Mouse (Mus musculus): ENCODE measurements around the gene Ino80b. TPM values are rescaled to one million over a fixed set of nuclear protein-coding genes. Genes with fewer than 3 reads are reported as not detected.

The Ino80b gene
- polyA plus RNA-seq, 1 experiment from 2014 or later, result 18.2 TPM

- Histone ChIP-seq H3K36me3 (peaks cover 31% of the 10 kb centered on the region), H3K27ac (replicated peaks) (peak overlapping the region; percentile 86), H3K4me3 (replicated peaks) (peak overlapping the region; percentile 90), H3K4me2 (replicated peaks) (peak overlapping the region; percentile 92), H3K9ac (peak overlapping the region; percentile 86), H3K4me1 (peaks cover 43% of the 10 kb centered on the region), H3K9me3 (replicated peaks) (no peaks in the 10 kb centered on the region), H3K27me3 (no peaks in the 10 kb centered on the region)
- under 1% methylated on average over 45 of the region's 48 CpGs for WGBS
- ATAC-seq (ENCODE audit: insufficient number of reproducible peaks, low FRiP score, low TSS enrichment, low read depth), result peak; percentile 40
These were observed 9.4 kb downstream of the Ino80b start for GRCm38 (mm10) chr6:83115682-83116372.

GRCm38 (mm10) chr6:83115011-83115671, 10.1 kb downstream of the Ino80b start, which contains the start of gene Mogs:
Mogs (plus strand) TSS chr6:83115496.
- peaks cover 31% of the 10 kb centered on the region for H3K36me3 ChIP-seq
- peak within 1 kb of the TSS; percentile 86 for H3K9ac ChIP-seq
- peaks cover 38% of the 10 kb centered on the region for H3K4me1 ChIP-seq
- no peaks in the 10 kb centered on the region for H3K9me3 ChIP-seq (replicated peaks)
- H3K4me3 ChIP-seq (replicated peaks), result peak within 1 kb of the TSS; percentile 90
- peak; percentile 84 for ATAC-seq (ENCODE audit: insufficient number of reproducible peaks, low FRiP score, low TSS enrichment, low read depth)
- peak within 1 kb of the TSS; percentile 92 for H3K4me2 ChIP-seq (replicated peaks)
- H3K27ac ChIP-seq (replicated peaks), result peak within 1 kb of the TSS; percentile 86
- WGBS, result 1% methylated on average over 47 of the region's 58 CpGs
- no peaks in the 10 kb centered on the region for H3K27me3 ChIP-seq

GRCm38 (mm10) chr6:83111510-83112136, 13.6 kb downstream of the Ino80b start:
- Histone ChIP-seq H3K36me3 (peaks cover 6% of the 10 kb centered on the region; the same call in 1 of the 2 replicates), H3K4me2 (replicated peaks) (no peak overlapping the region)

GRCm38 (mm10) chr6:83108762-83109668, 16.2 kb downstream of the Ino80b start, which contains the start of gene Mrpl53:
Mrpl53 (plus strand) TSS chr6:83109040.
- Histone ChIP-seq H3K4me1 (peaks cover 22% of the 10 kb centered on the region), H3K27ac (replicated peaks) (peak within 1 kb of the TSS; percentile 73), H3K4me3 (replicated peaks) (peak within 1 kb of the TSS; percentile 67), H3K4me2 (replicated peaks) (peak within 1 kb of the TSS; percentile 88), H3K9me3 (replicated peaks) (no peaks in the 10 kb centered on the region), H3K27me3 (no peaks in the 10 kb centered on the region), H3K9ac (peak within 1 kb of the TSS; percentile 68), H3K36me3 (peaks cover 9% of the 10 kb centered on the region; the same call in 1 of the 2 replicates)
- WGBS, result under 1% methylated on average over 76 of the region's 76 CpGs
- ATAC-seq (ENCODE audit: insufficient number of reproducible peaks, low FRiP score, low TSS enrichment, low read depth), result peak; percentile 81

More at GRCm38 (mm10) chr6:83111510-83112136, 13.6 kb downstream of the Ino80b start:
- 91% methylated on average over 4 of the region's 4 CpGs for WGBS
- Histone ChIP-seq H3K4me3 (replicated peaks) (no peak overlapping the region), H3K9ac (no peak overlapping the region), H3K27ac (replicated peaks) (no peak overlapping the region), H3K9me3 (replicated peaks) (no peaks in the 10 kb centered on the region), H3K27me3 (no peaks in the 10 kb centered on the region), H3K4me1 (peaks cover 36% of the 10 kb centered on the region)
- no peak for ATAC-seq (ENCODE audit: insufficient number of reproducible peaks, low FRiP score, low TSS enrichment, low read depth)

GRCm38 (mm10) chr6:83107566-83108400, 17.4 kb downstream of the Ino80b start:
- 0 out of 2 replicates have a peak, but pooled peaks have one; percentile 21 for ATAC-seq (ENCODE audit: insufficient number of reproducible peaks, low FRiP score, low TSS enrichment, low read depth)
- no peak overlapping the region for H3K9ac ChIP-seq

GRCm38 (mm10) chr6:83104158-83104557, 21.1 kb downstream of the Ino80b start:
- ATAC-seq (ENCODE audit: insufficient number of reproducible peaks, low FRiP score, low TSS enrichment, low read depth), result no peak
- Histone ChIP-seq H3K9ac (no peak overlapping the region), H3K27me3 (no peaks in the 10 kb centered on the region), H3K9me3 (replicated peaks) (no peaks in the 10 kb centered on the region), H3K36me3 (peaks cover 9% of the 10 kb centered on the region; the same call in 1 of the 2 replicates), H3K4me2 (replicated peaks) (no peak overlapping the region), H3K4me3 (replicated peaks) (no peak overlapping the region), H3K27ac (replicated peaks) (no peak overlapping the region), H3K4me1 (peaks cover 35% of the 10 kb centered on the region)
- 52% methylated on average over 4 of the region's 4 CpGs for WGBS

More at GRCm38 (mm10) chr6:83107566-83108400, 17.4 kb downstream of the Ino80b start:
- Histone ChIP-seq H3K27ac (replicated peaks) (0 out of 2 replicates have a peak overlapping the region, but pooled peaks have one; percentile 73), H3K4me3 (replicated peaks) (peak overlapping the region; percentile 67), H3K27me3 (no peaks in the 10 kb centered on the region), H3K4me1 (peaks cover 30% of the 10 kb centered on the region), H3K9me3 (replicated peaks) (no peaks in the 10 kb centered on the region), H3K4me2 (replicated peaks) (peak overlapping the region; percentile 88), H3K36me3 (peaks cover 9% of the 10 kb centered on the region; the same call in 1 of the 2 replicates)
- WGBS, result 33% methylated on average over 13 of the region's 13 CpGs

- Histone ChIP-seq H3K4me2 (replicated peaks) (peak overlapping the region; percentile 95), H3K36me3 (peaks cover 9% of the 10 kb centered on the region; the same call in 1 of the 2 replicates), H3K4me3 (replicated peaks) (no peak overlapping the region), H3K4me1 (peaks cover 29% of the 10 kb centered on the region), H3K9ac (no peak overlapping the region), H3K27ac (replicated peaks) (no peak overlapping the region; the same call in 1 of the 2 replicates), H3K27me3 (no peaks in the 10 kb centered on the region), H3K9me3 (replicated peaks) (no peaks in the 10 kb centered on the region)
- no peak for ATAC-seq (ENCODE audit: insufficient number of reproducible peaks, low FRiP score, low TSS enrichment, low read depth)
- 44% methylated on average over 11 of the region's 11 CpGs for WGBS
These were observed 22.0 kb downstream of the Ino80b start for GRCm38 (mm10) chr6:83103130-83103650.

- peaks cover 7% of the 10 kb centered on the region; the same call in 1 of the 2 replicates for H3K36me3 ChIP-seq
- ATAC-seq (ENCODE audit: insufficient number of reproducible peaks, low FRiP score, low TSS enrichment, low read depth), result peak; percentile 78
- peaks cover 23% of the 10 kb centered on the region for H3K4me1 ChIP-seq
- H3K4me2 ChIP-seq (replicated peaks), result peak overlapping the region; percentile 95
- H3K4me3 ChIP-seq (replicated peaks), result peak overlapping the region; percentile 70
- WGBS, result under 1% methylated on average over 74 of the region's 74 CpGs
- no peaks in the 10 kb centered on the region for H3K9me3 ChIP-seq (replicated peaks)
- H3K27ac ChIP-seq (replicated peaks), result peak overlapping the region; percentile 83
- no peaks in the 10 kb centered on the region for H3K27me3 ChIP-seq
- peak overlapping the region; percentile 55 for H3K9ac ChIP-seq
These were observed 23.3 kb downstream of the Ino80b start for GRCm38 (mm10) chr6:83101688-83102556.

GRCm38 (mm10) chr6:83101316-83101687, 23.9 kb downstream of the Ino80b start, which contains the start of the genes Ccdc142 and Gm42688:
Ccdc142 (plus strand) TSS chr6:83101601.
Gm42688 (plus strand) TSS chr6:83101617.
- Histone ChIP-seq H3K36me3 (0 out of 2 replicates have a peak, but pooled peaks cover 3% of the 10 kb centered on the region), H3K9me3 (replicated peaks) (no peaks in the 10 kb centered on the region), H3K9ac (peak within 1 kb of the TSS; percentile 55), H3K4me1 (peaks cover 23% of the 10 kb centered on the region), H3K4me2 (replicated peaks) (peak within 1 kb of the TSS; percentile 95), H3K4me3 (replicated peaks) (peak within 1 kb of the TSS; percentile 70), H3K27ac (replicated peaks) (peak within 1 kb of the TSS; percentile 83), H3K27me3 (peaks cover 2% of the 10 kb centered on the region; the same call in 1 of the 2 replicates)
- WGBS, result under 1% methylated on average over 25 of the region's 25 CpGs
- ATAC-seq (ENCODE audit: insufficient number of reproducible peaks, low FRiP score, low TSS enrichment, low read depth), result peak; percentile 89
